14 mouse cellular contexts compared by ENCODE assay signal in genomic region chr7:142439966-142440365, GRCm38 (mm10). TPM values are rescaled to one million over a fixed set of nuclear protein-coding genes. Genes with fewer than 3 reads are reported as not detected.
DNase-seq lines count a peak whose midpoint lies in the region; ATAC-seq lines count a peak whose summit lies in the region.
"Had no signal": no experiment of that assay in that cellular context is flagged by ENCODE, and none has a peak within 500 bp of the region (broad histone marks: within the 10 kb centered on the region; RNA-seq: fewer than 3 reads in every experiment).

No protein-coding gene starts in this region.

- H3K4me1 ChIP-seq in forebrain, embryonic 10.5 days: peaks cover 22% of the 10 kb centered on the region
- no peaks in the 10 kb centered on the region for H3K4me1 ChIP-seq in forebrain, embryonic 13.5 days
- H3K4me1 ChIP-seq in hindbrain, embryonic 16.5 days (ENCODE audit: control insufficient read depth, insufficient read depth, low read depth, low read length): no peaks in the 10 kb centered on the region
- H3K4me1 ChIP-seq in hindbrain, embryonic 13.5 days (replicated peaks): 0 out of 2 replicates have a peak, but pooled peaks cover 4% of the 10 kb centered on the region
- H3K4me1 ChIP-seq in embryonic facial prominence, embryonic 10.5 days: peaks cover 39% of the 10 kb centered on the region
- H3K4me1 ChIP-seq in limb, embryonic 12.5 days (replicated peaks): peaks cover 28% of the 10 kb centered on the region

- ATAC-seq in forebrain, embryonic 13.5 days: no peak
- no peak for ATAC-seq in hindbrain, embryonic 16.5 days
- no peak for ATAC-seq in hindbrain, embryonic 13.5 days (ENCODE audit: low FRiP score)
- no peak for ATAC-seq in limb, embryonic 12.5 days (ENCODE audit: insufficient number of reproducible peaks, insufficient read depth, low FRiP score, low TSS enrichment, low read depth)

- peak overlapping the region; percentile 83; the same call in 1 of the 2 replicates for H3K27ac ChIP-seq in forebrain, embryonic 10.5 days
- no peak overlapping the region for H3K27ac ChIP-seq in forebrain, embryonic 13.5 days
- no peak overlapping the region for H3K27ac ChIP-seq in hindbrain, embryonic 16.5 days (ENCODE audit: low read depth, low read length)
- no peak overlapping the region for H3K27ac ChIP-seq in hindbrain, embryonic 13.5 days
- peak overlapping the region; percentile 80 for H3K27ac ChIP-seq in embryonic facial prominence, embryonic 10.5 days (replicated peaks)
- H3K27ac ChIP-seq in limb, embryonic 12.5 days: peak overlapping the region; percentile 84; the same call in 1 of the 2 replicates
- H3K27ac ChIP-seq: liver, embryonic 15.5 days had no signal

- H3K9me3 ChIP-seq in forebrain, embryonic 10.5 days: no peaks in the 10 kb centered on the region
- no peaks in the 10 kb centered on the region for H3K9me3 ChIP-seq in forebrain, embryonic 13.5 days (replicated peaks)
- H3K9me3 ChIP-seq in hindbrain, embryonic 16.5 days (ENCODE audit: control insufficient read depth, low read length): no peaks in the 10 kb centered on the region
- no peaks in the 10 kb centered on the region for H3K9me3 ChIP-seq in hindbrain, embryonic 13.5 days
- H3K9me3 ChIP-seq in embryonic facial prominence, embryonic 10.5 days: no peaks in the 10 kb centered on the region
- H3K9me3 ChIP-seq in limb, embryonic 12.5 days: no peaks in the 10 kb centered on the region
- H3K9me3 ChIP-seq: hindbrain, embryonic 10.5 days; liver, embryonic 15.5 days had no signal

- H3K4me2 ChIP-seq in forebrain, embryonic 13.5 days: no peak overlapping the region
- no peak overlapping the region for H3K4me2 ChIP-seq in hindbrain, embryonic 16.5 days (ENCODE audit: low read length)
- H3K4me2 ChIP-seq in hindbrain, embryonic 13.5 days: no peak overlapping the region
- no peak overlapping the region for H3K4me2 ChIP-seq in limb, embryonic 12.5 days
- H3K4me2 ChIP-seq: liver, embryonic 15.5 days had no signal

- WGBS in forebrain, embryonic 10.5 days: 87% methylated on average over 14 of the region's 14 CpGs
- 88% methylated on average over 14 of the region's 14 CpGs for WGBS in forebrain, embryonic 13.5 days
- 84% methylated on average over 12 of the region's 14 CpGs for WGBS in hindbrain, embryonic 16.5 days
- 90% methylated on average over 14 of the region's 14 CpGs for WGBS in hindbrain, embryonic 13.5 days
- WGBS in embryonic facial prominence, embryonic 10.5 days: 85% methylated on average over 14 of the region's 14 CpGs
- WGBS in limb, embryonic 12.5 days: 87% methylated on average over 14 of the region's 14 CpGs

- H3K27me3 ChIP-seq in forebrain, embryonic 10.5 days (ENCODE audit: poor library complexity, severe bottlenecking): peaks cover 12% of the 10 kb centered on the region
- H3K27me3 ChIP-seq in forebrain, embryonic 13.5 days: no peaks in the 10 kb centered on the region
- H3K27me3 ChIP-seq in hindbrain, embryonic 16.5 days (replicated peaks; ENCODE audit: control insufficient read depth, insufficient read depth, low read length): no peaks in the 10 kb centered on the region
- no peaks in the 10 kb centered on the region for H3K27me3 ChIP-seq in hindbrain, embryonic 13.5 days
- no peaks in the 10 kb centered on the region for H3K27me3 ChIP-seq in embryonic facial prominence, embryonic 10.5 days (replicated peaks; ENCODE audit: low read depth, poor library complexity, severe bottlenecking)
- H3K27me3 ChIP-seq in limb, embryonic 12.5 days: no peaks in the 10 kb centered on the region

- no peaks in the 10 kb centered on the region for H3K36me3 ChIP-seq in forebrain, embryonic 10.5 days (replicated peaks)
- no peaks in the 10 kb centered on the region for H3K36me3 ChIP-seq in forebrain, embryonic 13.5 days (ENCODE audit: poor library complexity, severe bottlenecking)
- no peaks in the 10 kb centered on the region for H3K36me3 ChIP-seq in hindbrain, embryonic 16.5 days (ENCODE audit: control insufficient read depth, insufficient read depth, low read length)
- no peaks in the 10 kb centered on the region for H3K36me3 ChIP-seq in hindbrain, embryonic 13.5 days
- no peaks in the 10 kb centered on the region for H3K36me3 ChIP-seq in embryonic facial prominence, embryonic 10.5 days (replicated peaks)
- H3K36me3 ChIP-seq in limb, embryonic 12.5 days: no peaks in the 10 kb centered on the region
- H3K36me3 ChIP-seq: hindbrain, embryonic 10.5 days; liver, embryonic 15.5 days had no signal

- H3K9ac ChIP-seq in forebrain, embryonic 13.5 days: no peak overlapping the region
- peak overlapping the region; percentile 23; the same call in 1 of the 2 replicates for H3K9ac ChIP-seq in hindbrain, embryonic 16.5 days (ENCODE audit: low read depth, low read length)
- no peak overlapping the region for H3K9ac ChIP-seq in hindbrain, embryonic 13.5 days
- H3K9ac ChIP-seq in limb, embryonic 12.5 days (replicated peaks): no peak overlapping the region
- H3K9ac ChIP-seq: liver, embryonic 15.5 days had no signal

- DNase-seq in forebrain, embryonic 10.5 days (ENCODE audit: extremely low spot score, low spot score): no peak
- no peak for DNase-seq in embryonic facial prominence, embryonic 10.5 days (ENCODE audit: low spot score)
- DNase-seq in adrenal gland, postnatal 25 days: no peak
- no peak for DNase-seq in kidney, adult 18-20 months

- no peak overlapping the region for H3K4me3 ChIP-seq in forebrain, embryonic 10.5 days
- no peak overlapping the region for H3K4me3 ChIP-seq in forebrain, embryonic 13.5 days
- no peak overlapping the region for H3K4me3 ChIP-seq in hindbrain, embryonic 16.5 days (ENCODE audit: low read length)
- no peak overlapping the region for H3K4me3 ChIP-seq in hindbrain, embryonic 13.5 days
- H3K4me3 ChIP-seq in embryonic facial prominence, embryonic 10.5 days: no peak overlapping the region
- H3K4me3 ChIP-seq in limb, embryonic 12.5 days (replicated peaks): no peak overlapping the region
- H3K4me3 ChIP-seq: hindbrain, embryonic 10.5 days; liver, embryonic 15.5 days had no signal

RNA-seq across cellular contexts. Expression of gene Tnni2, which starts 1.6 kb away (rescaled TPM):
- polyA plus RNA-seq in forebrain, embryonic 10.5 days (2016; fragmentation: Nextera tagmentation; extraction: Ambion mirVana): 0.46 and 1.4 TPM in 2 replicates
- polyA plus RNA-seq in forebrain, embryonic 13.5 days (2015; fragmentation: Nextera tagmentation; extraction: Ambion mirVana): 0.61 TPM in 1 of 2 replicates, not detected in the other
- 2.0 and 22.5 TPM in 2 replicates for polyA plus RNA-seq in hindbrain, embryonic 16.5 days (2015; fragmentation: Nextera tagmentation; extraction: Ambion mirVana)
- polyA plus RNA-seq in hindbrain, embryonic 13.5 days (2015; fragmentation: Nextera tagmentation; extraction: Ambion mirVana): 1.4 and 1.8 TPM in 2 replicates
- 1.7 and 2.5 TPM in 2 replicates for polyA plus RNA-seq in embryonic facial prominence, embryonic 10.5 days (2016; fragmentation: Nextera tagmentation; extraction: Ambion mirVana)
- 14.4 and 15.3 TPM in 2 replicates for polyA plus RNA-seq in limb, embryonic 12.5 days (2016; fragmentation: Nextera tagmentation; extraction: Ambion mirVana)
- total RNA-seq in adrenal gland, postnatal 25 days (2021): not detected in 2 replicates
- total RNA-seq: MEL had no signal

RNA-seq across cellular contexts. Expression of gene Syt8, which starts 5.3 kb away (rescaled TPM):
- 0.18 TPM in 1 of 2 replicates, not detected in the other for polyA plus RNA-seq in forebrain, embryonic 10.5 days (2016; fragmentation: Nextera tagmentation; extraction: Ambion mirVana)
- polyA plus RNA-seq in forebrain, embryonic 13.5 days (2015; fragmentation: Nextera tagmentation; extraction: Ambion mirVana): not detected in 2 replicates
- polyA plus RNA-seq in hindbrain, embryonic 16.5 days (2015; fragmentation: Nextera tagmentation; extraction: Ambion mirVana): not detected in 2 replicates
- polyA plus RNA-seq in hindbrain, embryonic 13.5 days (2015; fragmentation: Nextera tagmentation; extraction: Ambion mirVana): not detected in 2 replicates
- not detected in 2 replicates for polyA plus RNA-seq in embryonic facial prominence, embryonic 10.5 days (2016; fragmentation: Nextera tagmentation; extraction: Ambion mirVana)
- 0.60 TPM in 1 of 2 replicates, not detected in the other for polyA plus RNA-seq in limb, embryonic 12.5 days (2016; fragmentation: Nextera tagmentation; extraction: Ambion mirVana)
- not detected in 2 replicates for total RNA-seq in adrenal gland, postnatal 25 days (2021)
- total RNA-seq: layer of hippocampus, postnatal 25 days; MEL had no signal
- polyA plus RNA-seq: hindbrain, embryonic 10.5 days had no signal

RNA-seq across cellular contexts. Expression of gene Lsp1, which starts 20.6 kb away (rescaled TPM):
- 10.7 and 12.0 TPM in 2 replicates for polyA plus RNA-seq in forebrain, embryonic 10.5 days (2016; fragmentation: Nextera tagmentation; extraction: Ambion mirVana)
- 4.2 TPM in 2 replicates for polyA plus RNA-seq in forebrain, embryonic 13.5 days (2015; fragmentation: Nextera tagmentation; extraction: Ambion mirVana)
- polyA plus RNA-seq in hindbrain, embryonic 16.5 days (2015; fragmentation: Nextera tagmentation; extraction: Ambion mirVana): 5.5 and 6.0 TPM in 2 replicates
- 5.1 and 6.8 TPM in 2 replicates for polyA plus RNA-seq in hindbrain, embryonic 13.5 days (2015; fragmentation: Nextera tagmentation; extraction: Ambion mirVana)
- polyA plus RNA-seq in embryonic facial prominence, embryonic 10.5 days (2016; fragmentation: Nextera tagmentation; extraction: Ambion mirVana): 20.9 and 21.4 TPM in 2 replicates
- 30.2 and 30.3 TPM in 2 replicates for polyA plus RNA-seq in limb, embryonic 12.5 days (2016; fragmentation: Nextera tagmentation; extraction: Ambion mirVana)
- total RNA-seq in adrenal gland, postnatal 25 days (2021): 12.6 and 14.4 TPM in 2 replicates
- total RNA-seq: MEL had no signal

RNA-seq across cellular contexts. Expression of gene Ctsd, which starts 52.1 kb away (rescaled TPM):
- 135 and 142 TPM in 2 replicates for polyA plus RNA-seq in forebrain, embryonic 10.5 days (2016; fragmentation: Nextera tagmentation; extraction: Ambion mirVana)
- 145 and 166 TPM in 2 replicates for polyA plus RNA-seq in forebrain, embryonic 13.5 days (2015; fragmentation: Nextera tagmentation; extraction: Ambion mirVana)
- polyA plus RNA-seq in hindbrain, embryonic 16.5 days (2015; fragmentation: Nextera tagmentation; extraction: Ambion mirVana): 356 and 378 TPM in 2 replicates
- 270 and 293 TPM in 2 replicates for polyA plus RNA-seq in hindbrain, embryonic 13.5 days (2015; fragmentation: Nextera tagmentation; extraction: Ambion mirVana)
- 151 and 158 TPM in 2 replicates for polyA plus RNA-seq in embryonic facial prominence, embryonic 10.5 days (2016; fragmentation: Nextera tagmentation; extraction: Ambion mirVana)
- polyA plus RNA-seq in limb, embryonic 12.5 days (2016; fragmentation: Nextera tagmentation; extraction: Ambion mirVana): 135 and 145 TPM in 2 replicates
- 1,030 and 1,043 TPM in 2 replicates for total RNA-seq in adrenal gland, postnatal 25 days (2021)

RNA-seq across cellular contexts. Expression of gene Gm49369, which starts 57.5 kb away (rescaled TPM):
- not detected in 2 replicates for polyA plus RNA-seq in forebrain, embryonic 10.5 days (2016; fragmentation: Nextera tagmentation; extraction: Ambion mirVana)
- polyA plus RNA-seq in forebrain, embryonic 13.5 days (2015; fragmentation: Nextera tagmentation; extraction: Ambion mirVana): 1.5 TPM in 1 of 2 replicates, not detected in the other
- 6.4 TPM in 1 of 2 replicates, not detected in the other for polyA plus RNA-seq in hindbrain, embryonic 16.5 days (2015; fragmentation: Nextera tagmentation; extraction: Ambion mirVana)
- 0.36 TPM in 1 of 2 replicates, not detected in the other for polyA plus RNA-seq in hindbrain, embryonic 13.5 days (2015; fragmentation: Nextera tagmentation; extraction: Ambion mirVana)
- polyA plus RNA-seq in embryonic facial prominence, embryonic 10.5 days (2016; fragmentation: Nextera tagmentation; extraction: Ambion mirVana): not detected in 2 replicates
- polyA plus RNA-seq in limb, embryonic 12.5 days (2016; fragmentation: Nextera tagmentation; extraction: Ambion mirVana): 0.63 and 3.4 TPM in 2 replicates
- total RNA-seq in adrenal gland, postnatal 25 days (2021): 0.55 TPM in 1 of 2 replicates, not detected in the other
- polyA plus RNA-seq: C2C12; small intestine, adult 2 months had no signal

Comparison
In these comparisons a context has a peak if more than half of its experiments do, and no peak if none do; other contexts are left out.
1. H3K27ac ChIP-seq: peak in forebrain, embryonic 10.5 days (single experiment), embryonic facial prominence, embryonic 10.5 days (single experiment) and limb, embryonic 12.5 days (single experiment); none in forebrain, embryonic 13.5 days (single experiment), hindbrain, embryonic 16.5 days (single experiment) and hindbrain, embryonic 13.5 days (single experiment).